Mouse (Mus musculus) cerebellum, adult 2 months (tissue): Measurements from ENCODE around the gene Ndel1.

Experiments
- CTCF ChIP-seq: fragments of 200-500 bp; IDR thresholded peaks from 2 replicates; pipeline ENCODE4 v1.5.1; 2011; ENCODE audit warnings: low read depth, mild to moderate bottlenecking, control low read depth, low read length, moderate library complexity, borderline replicate concordance; ENCODE audit not compliant: insufficient read depth
- POLR2A ChIP-seq: fragments of 200-500 bp; IDR thresholded peaks from 2 replicates; pipeline ENCODE4 v1.6.1; 2011; ENCODE audit warnings: low read length, control low read depth, borderline replicate concordance; ENCODE audit not compliant: insufficient read depth

- TF ChIP-seq CTCF (no peak), POLR2A (no peak)
Observed at GRCm38 (mm10) chr11:68905138-68905531, 33.5 kb upstream of the Ndel1 start.
